Mouse (Mus musculus) hindbrain, embryonic 14.5 days (tissue): ENCODE results near the gene Gm47283. TPM values are rescaled to one million over a fixed set of nuclear protein-coding genes. Genes with fewer than 3 reads are reported as not detected.
"Not testable (repeated sequence)": the region's sequence is repeated elsewhere in the genome, so short reads cannot be mapped to it uniquely, and the experiment has no call there.

ENCODE experiments used
- ATAC-seq: fragments of 200-750 bp; cut with Nextera tagmentation; 2 replicates; pipeline ENCODE4 v1.8.0; 2017; ENCODE audit warnings: moderate number of reproducible peaks, mild to moderate bottlenecking, moderate TSS enrichment, moderate library complexity; ENCODE audit not compliant: low FRiP score
- DNase-seq: peaks from one replicate; pipeline ENCODE4 v3.0.0-alpha.2; 2015; ENCODE audit warnings: low spot score
- H3K27ac ChIP-seq: fragments of 300-500 bp; sonication (generic); 2 replicates; pipeline ENCODE4 v1.5.1; 2014; ENCODE audit warnings: mild to moderate bottlenecking, moderate library complexity
- H3K27me3 ChIP-seq: fragments of 300-500 bp; sonication (generic); 2 replicates; pipeline ENCODE4 v1.6.1; 2014; ENCODE audit warnings: mild to moderate bottlenecking, low read length, mixed read lengths; ENCODE audit not compliant: control insufficient read depth, insufficient read depth
- H3K36me3 ChIP-seq: fragments of 300-500 bp; sonication (generic); replicated peaks from 2 replicates; pipeline ENCODE4 v1.6.1; 2014; ENCODE audit not compliant: control insufficient read depth, insufficient read depth
- H3K4me1 ChIP-seq: fragments of 300-500 bp; sonication (generic); replicated peaks from 2 replicates; pipeline ENCODE4 v1.6.1; 2014; ENCODE audit warnings: antibody characterized with exemption, low read length, mixed read lengths; ENCODE audit not compliant: control insufficient read depth, insufficient read depth
- H3K4me2 ChIP-seq: fragments of 300-500 bp; sonication (generic); replicated peaks from 2 replicates; pipeline ENCODE4 v1.6.1; 2014; ENCODE audit warnings: mild to moderate bottlenecking, moderate library complexity
- H3K4me3 ChIP-seq: fragments of 300-500 bp; sonication (generic); replicated peaks from 2 replicates; pipeline ENCODE4 v1.5.1; 2014; ENCODE audit warnings: mild to moderate bottlenecking, low read length
- H3K9ac ChIP-seq: fragments of 300-500 bp; sonication (generic); 2 replicates; pipeline ENCODE4 v1.6.1; 2014
- H3K9me3 ChIP-seq: fragments of 300-500 bp; sonication (generic); 2 replicates; pipeline ENCODE4 v1.6.1; 2016; ENCODE audit warnings: low read length; ENCODE audit not compliant: control insufficient read depth
- WGBS: fragments of 180-500 bp; shearing (Covaris S2); extraction: QIAGEN DNeasy Blood & Tissue Kit; methylation state at CpG from one replicate; pipeline ENCODE4 v1.1.7; 2014; 5-methylcytosine and 5-hydroxymethylcytosine counted together
- polyA plus RNA-seq: library from polyadenylated mRNA; unstranded; fragments of >200 nt; fragmentation: Nextera tagmentation; extraction: Ambion mirVana; gene quantifications from 2 replicates; pipeline ENCODE4 v1.2.1, GENCODE M21; 2014

Gene Gm47283
- polyA plus RNA-seq, 1 experiment from 2014 or later = not detected

GRCm38 (mm10) chrY:90741006-90741405 lies 43.5 kb upstream of the Gm47283 start:
- not testable (repeated sequence) for H3K27ac ChIP-seq, H3K9ac ChIP-seq, H3K4me1 ChIP-seq, H3K4me3 ChIP-seq, H3K27me3 ChIP-seq, H3K4me2 ChIP-seq
- Histone ChIP-seq H3K36me3 (peaks cover 46% of the 10 kb centered on the region), H3K9me3 (peaks cover 63% of the 10 kb centered on the region)
- 81% methylated on average over 38 of the region's 38 CpGs for WGBS
- DNase-seq = peak; percentile 53
- peak; percentile 38 for ATAC-seq

GRCm38 (mm10) chrY:90741452-90742260 lies 42.9 kb upstream of the Gm47283 start:
- ATAC-seq = peak; percentile 28
- not testable (repeated sequence) for H3K4me2 ChIP-seq

GRCm38 (mm10) chrY:90742261-90743052 lies 42.1 kb upstream of the Gm47283 start:
- peak; percentile 38 for DNase-seq
- not testable (repeated sequence) for ATAC-seq, H3K4me1 ChIP-seq, H3K27ac ChIP-seq, H3K9ac ChIP-seq, H3K27me3 ChIP-seq, H3K4me2 ChIP-seq, H3K4me3 ChIP-seq
- H3K36me3 ChIP-seq = peaks cover 44% of the 10 kb centered on the region
- peaks cover 61% of the 10 kb centered on the region for H3K9me3 ChIP-seq
- WGBS = 91% methylated on average over 49 of the region's 49 CpGs

More at GRCm38 (mm10) chrY:90741452-90742260, 42.9 kb upstream of the Gm47283 start:
- WGBS = 88% methylated on average over 43 of the region's 43 CpGs
- not testable (repeated sequence) for H3K9ac ChIP-seq, H3K27ac ChIP-seq, H3K4me1 ChIP-seq, H3K27me3 ChIP-seq, H3K4me3 ChIP-seq
- peak; percentile 28 for DNase-seq
- Histone ChIP-seq H3K36me3 (peaks cover 46% of the 10 kb centered on the region), H3K9me3 (peaks cover 63% of the 10 kb centered on the region)

- WGBS = 89% methylated on average over 46 of the region's 46 CpGs
- not testable (repeated sequence) for H3K27me3 ChIP-seq, DNase-seq, H3K4me1 ChIP-seq, ATAC-seq, H3K4me3 ChIP-seq, H3K4me2 ChIP-seq, H3K9ac ChIP-seq, H3K27ac ChIP-seq
- Histone ChIP-seq H3K9me3 (peaks cover 53% of the 10 kb centered on the region), H3K36me3 (peaks cover 36% of the 10 kb centered on the region)
These were observed 41.3 kb upstream of the Gm47283 start for GRCm38 (mm10) chrY:90743053-90743810.

- DNase-seq (no peak), ATAC-seq (no peak)
- Histone ChIP-seq H3K4me2 (no peak overlapping the region), H3K9ac (no peak overlapping the region), H3K9me3 (peaks cover 47% of the 10 kb centered on the region), H3K27ac (no peak overlapping the region; the same call in 1 of the 2 replicates), H3K36me3 (peaks cover 30% of the 10 kb centered on the region), H3K4me3 (no peak overlapping the region), H3K27me3 (no peaks in the 10 kb centered on the region), H3K4me1 (no peaks in the 10 kb centered on the region)
- 93% methylated on average over 21 of the region's 21 CpGs for WGBS
These were observed 40.7 kb upstream of the Gm47283 start for GRCm38 (mm10) chrY:90743811-90744220.

- Histone ChIP-seq H3K9me3 (peaks cover 40% of the 10 kb centered on the region), H3K4me3 (peak overlapping the region; percentile 20), H3K4me2 (peak overlapping the region; percentile 28), H3K36me3 (peaks cover 23% of the 10 kb centered on the region)
- H3K4me1 ChIP-seq, H3K9ac ChIP-seq, H3K27ac ChIP-seq, H3K27me3 ChIP-seq: not testable (repeated sequence)
- peak; percentile 94 for ATAC-seq
- peak; percentile 75 for DNase-seq
- 70% methylated on average over 51 of the region's 51 CpGs for WGBS
These were observed 40.1 kb upstream of the Gm47283 start for GRCm38 (mm10) chrY:90744381-90744981.

- 96% methylated on average over 5 of the region's 5 CpGs for WGBS
- H3K27me3 ChIP-seq, H3K9ac ChIP-seq, H3K4me1 ChIP-seq, ATAC-seq, H3K4me2 ChIP-seq, H3K4me3 ChIP-seq, H3K27ac ChIP-seq, DNase-seq: not testable (repeated sequence)
- peaks cover 16% of the 10 kb centered on the region for H3K36me3 ChIP-seq
- peaks cover 33% of the 10 kb centered on the region for H3K9me3 ChIP-seq
These were observed 39.3 kb upstream of the Gm47283 start for GRCm38 (mm10) chrY:90745256-90745655.

- not testable (repeated sequence) for H3K27ac ChIP-seq, H3K27me3 ChIP-seq, H3K4me3 ChIP-seq, H3K4me1 ChIP-seq, H3K9ac ChIP-seq, H3K9me3 ChIP-seq, DNase-seq, H3K4me2 ChIP-seq, H3K36me3 ChIP-seq, ATAC-seq
- no CpG with 5 or more reads among the region's 8 CpGs for WGBS
These were observed 29.8 kb upstream of the Gm47283 start, which contains the start of gene Gm21860 for GRCm38 (mm10) chrY:90754721-90755120. Gene Gm21860, minus strand, starts transcription at chrY:90754821.
